Mouse (Mus musculus): ENCODE measurements around the gene Vmn1r68. TPM values are rescaled to one million over a fixed set of nuclear protein-coding genes. Genes with fewer than 3 reads are reported as not detected.

Gene Vmn1r68
- not detected for polyA plus RNA-seq (2021)

GRCm38 (mm10) chr7:10558385-10558784 is at the start of gene Vmn1r68:
Vmn1r68 (minus strand) TSS chr7:10558485.
- DNase-seq (ENCODE audit: low read depth, low spot score) (no peak), ATAC-seq (no peak)
- POLR2A ChIA-PET, result no interaction called here
- CTCF ChIA-PET, result no interaction called here
- H3K27me3 ChIP-seq, result no peaks in the 10 kb centered on the region
- TF ChIP-seq CTCF (IDR thresholded peaks at IDR 0.05), result no peak
- in situ Hi-C loops (cut with MboI; ENCODE audit: low pct_unique_long_range_greater_than_20kb), result no loop called here

GRCm38 (mm10) chr7:10495578-10495977 is 62.7 kb downstream of the Vmn1r68 start:
- ChIA-PET CTCF (no interaction called here), POLR2A (no interaction called here)
- no peak for TF ChIP-seq CTCF (IDR thresholded peaks at IDR 0.05)
- H3K27me3 ChIP-seq, result no peaks in the 10 kb centered on the region
- DNase-seq (ENCODE audit: low read depth, low spot score), result no peak
- ATAC-seq, result peak; percentile 1
- in situ Hi-C loops (cut with MboI; ENCODE audit: low pct_unique_long_range_greater_than_20kb), result no loop called here

GRCm38 (mm10) chr7:10494786-10495521 is 63.3 kb downstream of the Vmn1r68 start, which contains the start of gene Zik1:
Zik1 (minus strand) TSS chr7:10495394.
- no peak for TF ChIP-seq CTCF (IDR thresholded peaks at IDR 0.05)
- POLR2A ChIA-PET, result no interaction called here
- no peaks in the 10 kb centered on the region for H3K27me3 ChIP-seq
- DNase-seq (ENCODE audit: low read depth, low spot score), result peak; percentile 19
- ATAC-seq, result peak; percentile 100
- in situ Hi-C loops (cut with MboI; ENCODE audit: low pct_unique_long_range_greater_than_20kb), result no loop called here
- CTCF ChIA-PET, result no interaction called here

DNA sequence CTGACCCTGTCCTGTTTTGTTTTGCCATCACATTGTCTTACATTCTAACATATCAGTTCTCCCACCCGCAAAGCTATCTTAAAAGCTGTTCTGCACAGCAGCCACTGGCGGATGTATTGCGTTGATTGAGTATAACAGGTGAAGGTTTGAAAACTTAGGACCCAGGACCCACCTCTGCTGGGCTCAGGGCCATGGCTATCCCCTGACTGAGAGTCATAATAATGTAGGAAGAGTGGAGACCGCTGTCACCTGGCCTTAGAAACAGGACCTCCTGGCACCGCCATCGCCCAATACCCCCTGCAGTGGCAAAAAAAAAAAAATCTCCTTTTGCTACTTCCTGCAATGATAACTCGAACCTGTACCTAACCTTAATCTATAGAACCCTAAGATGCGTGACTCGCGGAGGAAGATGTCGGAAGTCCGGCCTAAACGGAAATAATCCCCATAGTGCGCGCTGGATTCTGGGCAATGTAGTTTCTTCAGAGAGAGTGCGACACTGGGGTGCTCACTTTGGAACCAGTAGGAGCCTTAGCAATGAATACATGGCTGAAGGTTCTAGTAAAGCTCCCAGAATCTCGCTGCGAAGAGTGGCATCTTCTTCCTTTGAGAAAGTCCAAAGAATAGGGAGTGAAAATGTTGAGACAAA is 77.6 kb downstream of the Vmn1r68 start:
- H3K27me3 ChIP-seq, result no peaks in the 10 kb centered on the region
- no peak for DNase-seq (ENCODE audit: low read depth, low spot score)
- no peak for ATAC-seq
- in situ Hi-C loops (cut with MboI; ENCODE audit: low pct_unique_long_range_greater_than_20kb), result no loop called here
- POLR2A ChIA-PET, result no interaction called here
- CTCF ChIA-PET, result no interaction called here
- TF ChIP-seq CTCF (IDR thresholded peaks at IDR 0.05), result no peak

- ChIA-PET CTCF (no interaction called here), POLR2A (no interaction called here)
- no peak for TF ChIP-seq CTCF (IDR thresholded peaks at IDR 0.05)
- no peaks in the 10 kb centered on the region for H3K27me3 ChIP-seq
- in situ Hi-C loops (cut with MboI; ENCODE audit: low pct_unique_long_range_greater_than_20kb), result no loop called here
- ATAC-seq (no peak), DNase-seq (ENCODE audit: low read depth, low spot score) (no peak)
Measured at GRCm38 (mm10) chr7:10479813-10480212, 78.5 kb downstream of the Vmn1r68 start.

GRCm38 (mm10) chr7:10458166-10458565 is 100.1 kb downstream of the Vmn1r68 start:
- peaks cover 3% of the 10 kb centered on the region for H3K27me3 ChIP-seq
- in situ Hi-C loops (cut with MboI; ENCODE audit: low pct_unique_long_range_greater_than_20kb), result no loop called here
- TF ChIP-seq CTCF (IDR thresholded peaks at IDR 0.05), result no peak
- ATAC-seq, result no peak
- POLR2A ChIA-PET, result no interaction called here
- DNase-seq (ENCODE audit: low read depth, low spot score), result no peak
- CTCF ChIA-PET, result no interaction called here

Other genes starting within 250 kb of the Vmn1r68 start
- gene Vmn1r67, start 115.2 kb downstream of the Vmn1r68 start, polyA plus RNA-seq (2021), result not detected
- 3.6 TPM for gene Zik1, start 63.1 kb downstream of the Vmn1r68 start, polyA plus RNA-seq (2021)
- gene Vmn1r69, start 55.2 kb upstream of the Vmn1r68 start, polyA plus RNA-seq (2021), result not detected
- not detected for gene Vmn1r70, start 73.0 kb upstream of the Vmn1r68 start, polyA plus RNA-seq (2021)
- not detected for gene Nlrp4b, start 129.3 kb upstream of the Vmn1r68 start, polyA plus RNA-seq (2021)
- gene Vmn1r71, start 195.9 kb upstream of the Vmn1r68 start, polyA plus RNA-seq (2021), result not detected